Mouse (Mus musculus): ENCODE results near the gene Snurf.

- TF ChIP-seq GATA1 (IDR thresholded peaks at IDR 0.05; ENCODE audit: low read length) (no peak), TAL1 (IDR thresholded peaks at IDR 0.05; ENCODE audit: low read length) (no peak)
Measured at GRCm38 (mm10) chr7:60003921-60004605, 786 bp downstream of the Snurf start.

All from erythroblast, embryonic 14.5 days (primary cell).